Mouse (Mus musculus) thymus, adult 18-20 months (tissue): ENCODE data around the gene Cdk9.

ENCODE experiments used
- DNase-seq, 2 experiments: peaks; one replicate each; pipeline ENCODE4 v3.0.0; 2022; ENCODE audit warnings: mixed read lengths in 2 of 2

Gene Cdk9

DNA sequence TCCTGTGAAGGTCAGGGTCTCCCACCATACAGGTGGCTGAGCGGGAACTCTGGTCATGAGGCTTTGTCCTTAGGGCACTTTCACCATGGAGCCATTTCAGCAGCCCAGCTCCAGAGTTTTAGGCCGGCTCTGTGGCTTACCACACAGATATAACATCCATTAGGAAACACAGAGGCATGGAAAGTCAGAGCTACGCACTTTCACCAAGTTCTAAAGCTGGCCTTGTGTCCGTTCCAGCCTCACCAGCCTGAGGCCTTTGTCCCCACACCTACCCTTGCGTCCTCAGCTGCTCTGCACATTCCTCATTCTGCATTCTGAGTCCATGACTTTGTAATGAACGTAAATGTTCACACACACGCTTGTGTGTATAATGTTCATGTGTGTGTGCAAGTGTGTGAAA is 7.9 kb downstream of the Cdk9 start:
- no peak for DNase-seq

GRCm38 (mm10) chr2:32704021-32704421 is 8.9 kb downstream of the Cdk9 start, which contains the start of gene Fpgs:
Gene Fpgs, minus strand, starts transcription at chr2:32704145.
- no peak for DNase-seq

GRCm38 (mm10) chr2:32703046-32703445 is 9.8 kb downstream of the Cdk9 start:
- no peak for DNase-seq

DNA sequence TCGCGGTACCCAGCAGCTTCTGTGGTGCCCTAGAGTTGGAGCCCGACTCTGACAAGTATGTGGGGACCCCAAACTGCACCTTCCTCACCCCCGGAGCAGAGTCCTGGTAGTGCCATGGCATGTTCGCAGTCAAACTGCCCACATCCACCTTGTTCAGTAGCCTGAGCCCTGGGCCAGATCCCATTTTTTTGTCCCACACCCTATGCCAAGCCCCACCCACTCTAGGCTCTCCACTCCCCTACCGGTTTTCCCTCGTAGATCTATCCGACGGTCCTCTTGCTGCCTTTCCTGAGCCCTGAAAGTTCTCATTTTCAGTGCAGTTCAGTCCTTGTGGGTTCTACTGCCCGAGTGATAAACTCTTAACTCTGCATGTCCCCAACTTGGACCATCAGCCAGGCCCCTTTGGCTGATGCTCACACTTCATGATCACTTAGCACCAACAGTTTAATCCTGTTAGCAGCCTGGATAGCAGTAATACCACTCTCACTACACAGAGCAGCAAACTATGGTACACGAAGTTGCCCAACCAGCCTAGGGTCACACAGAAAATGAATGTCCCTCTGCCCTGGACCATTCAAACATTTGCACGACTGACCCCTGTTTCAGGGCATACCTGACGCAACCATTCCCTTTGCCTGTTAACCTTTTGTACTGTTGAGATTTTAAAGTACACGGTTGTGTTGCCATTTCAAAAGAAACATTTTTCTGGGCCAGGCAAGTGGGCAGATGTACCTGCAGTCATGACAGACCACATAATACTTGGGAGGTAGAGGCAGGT is 11.7 kb downstream of the Cdk9 start:
- no peak for DNase-seq

- DNase-seq = no peak
These were observed 13.2 kb downstream of the Cdk9 start for GRCm38 (mm10) chr2:32699680-32700079.

DNA sequence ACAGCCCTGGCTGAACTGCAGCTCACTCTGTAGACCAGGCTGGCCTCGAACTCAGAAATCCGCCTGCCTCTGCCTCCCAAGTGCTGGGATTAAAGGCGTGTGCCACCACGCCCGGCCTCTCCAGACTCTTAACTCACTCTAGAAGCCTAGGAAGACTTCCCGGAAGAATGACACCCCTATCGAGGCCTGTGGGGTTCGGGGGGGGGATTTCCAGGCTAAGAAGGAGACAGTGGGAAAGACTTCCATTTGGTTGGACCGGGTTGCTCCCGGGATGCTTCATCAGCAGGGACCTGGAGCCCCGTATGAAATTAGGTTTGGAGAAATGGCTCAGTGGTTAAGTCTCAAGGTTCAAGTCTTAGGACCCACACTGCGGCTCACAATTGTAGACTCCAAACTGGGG is 18.2 kb downstream of the Cdk9 start:
- DNase-seq = no peak

GRCm38 (mm10) chr2:32693823-32694411 is 19.0 kb downstream of the Cdk9 start:
- peak; percentile 91 to 95 for DNase-seq

GRCm38 (mm10) chr2:32693282-32693681 is 19.6 kb downstream of the Cdk9 start:
- DNase-seq = no peak

DNA sequence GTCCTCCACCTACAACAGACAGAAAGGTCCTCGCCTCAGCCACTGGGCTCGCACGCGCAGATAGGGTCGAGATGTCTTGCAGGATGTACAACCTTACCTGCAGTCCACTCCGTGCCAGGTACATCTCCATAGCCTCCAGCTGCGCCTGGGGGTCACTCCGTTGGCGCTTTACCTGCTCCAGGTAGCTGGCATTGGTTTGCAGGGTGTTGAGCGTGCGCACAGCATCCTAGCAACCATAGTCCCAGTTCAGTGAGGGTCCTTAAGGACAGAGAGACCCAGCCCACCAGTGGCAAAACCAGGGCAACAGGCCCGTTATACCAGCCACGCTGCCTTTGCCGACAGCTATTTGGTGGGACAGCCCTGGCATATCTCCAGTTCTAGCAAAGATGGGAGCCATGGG is 20.4 kb downstream of the Cdk9 start:
- no peak for DNase-seq

- no peak for DNase-seq
These were observed 21.8 kb downstream of the Cdk9 start for GRCm38 (mm10) chr2:32691041-32691440.

DNA sequence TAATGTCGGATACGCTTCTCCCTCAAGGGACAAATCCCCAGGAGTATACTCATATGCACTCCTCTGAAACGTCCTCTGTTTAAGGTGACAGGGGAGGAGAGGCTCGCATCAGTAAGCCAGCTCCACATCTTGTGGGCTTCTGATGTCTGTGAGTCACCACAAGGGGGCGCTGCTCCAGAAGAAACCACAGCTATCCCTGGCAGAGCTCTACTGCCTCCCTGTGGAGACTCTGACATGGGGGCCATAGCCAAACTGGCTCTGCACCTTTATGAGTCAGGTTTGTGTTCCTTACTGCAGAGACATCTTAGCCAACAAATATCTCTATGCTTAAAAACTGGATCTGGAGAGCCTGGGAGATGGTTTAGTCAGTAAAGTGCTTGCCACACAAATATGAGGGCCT is 23.5 kb downstream of the Cdk9 start:
- DNase-seq = peak; percentile 72

- no peak for DNase-seq
These were observed 25.3 kb downstream of the Cdk9 start for GRCm38 (mm10) chr2:32687562-32687961.

- no peak for DNase-seq
These were observed 26.2 kb downstream of the Cdk9 start for GRCm38 (mm10) chr2:32686640-32687039.

- no peak for DNase-seq
These were observed 27.1 kb downstream of the Cdk9 start for GRCm38 (mm10) chr2:32685807-32686206.

DNA sequence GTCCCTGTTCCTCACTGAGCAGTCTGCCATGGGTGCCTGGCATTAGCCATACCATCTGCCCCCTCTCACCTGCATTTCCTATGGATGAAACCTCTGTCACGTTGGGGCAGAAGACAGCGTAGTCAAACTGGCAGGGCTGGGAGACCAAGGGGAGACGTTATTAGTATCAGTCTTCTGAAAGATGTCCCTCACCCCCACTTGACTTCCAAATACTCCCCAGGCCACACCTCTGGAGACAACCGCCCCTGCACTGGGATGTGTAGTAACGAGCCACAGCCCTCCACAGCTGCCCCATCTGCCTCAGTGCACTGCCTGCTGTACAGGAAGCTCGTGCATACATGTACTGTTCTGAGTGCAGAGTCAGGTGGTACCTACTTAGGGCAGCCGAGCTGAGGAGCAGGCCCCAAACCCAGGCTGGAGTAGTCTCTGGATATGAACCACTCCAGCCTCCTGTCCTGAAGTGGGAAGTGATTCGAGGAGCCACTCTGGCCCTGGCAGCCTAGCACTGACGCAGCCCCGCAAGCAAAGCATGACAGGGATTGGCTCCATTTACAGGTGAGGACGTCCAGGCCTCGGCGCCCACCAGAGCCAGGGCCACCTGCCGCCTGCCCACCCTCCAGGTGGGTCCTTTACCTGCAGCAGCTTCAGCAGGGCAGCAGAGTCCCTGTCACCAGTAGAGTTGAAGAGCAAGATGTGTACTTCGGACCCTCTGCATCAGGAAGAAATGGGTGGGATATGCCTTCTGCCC is 28.0 kb downstream of the Cdk9 start:
- DNase-seq = no peak

GRCm38 (mm10) chr2:32683701-32684100 is 29.2 kb downstream of the Cdk9 start:
- DNase-seq = no peak

GRCm38 (mm10) chr2:32682721-32683417 is 30.0 kb downstream of the Cdk9 start:
- no peak for DNase-seq

DNA sequence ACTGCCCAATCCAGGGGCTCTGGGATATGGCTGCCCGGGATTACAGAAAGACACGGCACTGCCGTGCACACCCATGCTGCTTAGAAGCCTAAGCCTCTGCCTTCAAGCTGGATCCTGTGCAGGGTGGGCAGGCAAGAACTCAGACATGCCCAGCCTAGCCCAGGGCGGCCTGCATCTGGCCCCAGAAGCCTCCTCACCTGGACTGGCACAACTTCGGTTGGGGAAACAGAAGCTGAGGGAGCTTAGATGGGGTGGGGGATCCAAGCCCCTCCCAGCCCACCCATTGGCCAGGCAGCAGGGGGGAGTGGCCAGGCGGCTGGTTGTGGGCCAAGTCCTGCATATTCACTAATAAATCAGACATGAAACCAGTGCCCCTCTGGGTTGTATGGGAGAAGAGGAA is 31.1 kb downstream of the Cdk9 start:
- no peak for DNase-seq

GRCm38 (mm10) chr2:32680961-32681650 is 31.8 kb downstream of the Cdk9 start:
- no peak for DNase-seq

GRCm38 (mm10) chr2:32680051-32680451 is 32.8 kb downstream of the Cdk9 start:
- no peak for DNase-seq

- no peak for DNase-seq
These were observed 35.2 kb downstream of the Cdk9 start for GRCm38 (mm10) chr2:32677683-32678082.

DNA sequence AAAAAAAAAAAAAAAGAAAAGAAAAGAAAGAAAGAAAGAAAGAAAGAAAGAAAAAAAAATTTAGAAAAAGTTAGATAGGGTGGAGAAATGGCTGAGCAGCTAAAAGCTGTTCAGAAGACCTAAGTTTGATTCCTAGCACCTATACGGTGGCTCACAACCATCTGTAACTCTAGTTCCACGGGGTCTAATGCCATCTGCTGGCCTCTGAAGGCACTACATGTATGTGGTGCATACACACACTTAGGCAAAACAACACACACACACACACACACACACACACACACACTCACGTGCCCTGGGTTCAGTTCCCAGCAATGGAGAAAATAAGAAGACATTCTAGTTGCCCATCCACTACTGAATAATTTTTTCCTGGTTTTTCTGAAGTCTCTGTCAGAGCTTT is 36.1 kb downstream of the Cdk9 start:
- no peak for DNase-seq
